Mouse (Mus musculus): ENCODE results near the gene F2rl1.

Gene F2rl1

GRCm38 (mm10) chr13:95524674-95525491 lies at the start of gene F2rl1:
TSS of gene F2rl1 (minus strand) at chr13:95525227.
- no peak for DNase-seq

GRCm38 (mm10) chr13:95570877-95571276 lies 45.9 kb upstream of the F2rl1 start:
- no peak for DNase-seq

- no peak for DNase-seq
Measured at GRCm38 (mm10) chr13:95569326-95569725, 44.3 kb upstream of the F2rl1 start.

GRCm38 (mm10) chr13:95568336-95568735 lies 43.3 kb upstream of the F2rl1 start:
- DNase-seq, result no peak

GRCm38 (mm10) chr13:95566841-95567551 lies 42.0 kb upstream of the F2rl1 start:
- DNase-seq, result no peak

- peak; percentile 80 for DNase-seq
Measured at GRCm38 (mm10) chr13:95563693-95564092, 38.7 kb upstream of the F2rl1 start.

GRCm38 (mm10) chr13:95563066-95563610 lies 38.1 kb upstream of the F2rl1 start:
- DNase-seq, result no peak

- peak; percentile 32 for DNase-seq
Measured at GRCm38 (mm10) chr13:95557326-95557725, 32.3 kb upstream of the F2rl1 start.

- no peak for DNase-seq
Measured at GRCm38 (mm10) chr13:95553885-95554492, 29.0 kb upstream of the F2rl1 start.

GRCm38 (mm10) chr13:95550636-95551370 lies 25.8 kb upstream of the F2rl1 start:
- DNase-seq, result no peak

GRCm38 (mm10) chr13:95549421-95549820 lies 24.4 kb upstream of the F2rl1 start:
- no peak for DNase-seq

GRCm38 (mm10) chr13:95548856-95549255 lies 23.8 kb upstream of the F2rl1 start:
- DNase-seq, result peak; percentile 74

- peak; percentile 69 for DNase-seq
Measured at GRCm38 (mm10) chr13:95548291-95548789, 23.3 kb upstream of the F2rl1 start.

- DNase-seq, result peak; percentile 80
Measured at GRCm38 (mm10) chr13:95547090-95547611, 22.1 kb upstream of the F2rl1 start.

- no peak for DNase-seq
Measured at GRCm38 (mm10) chr13:95546251-95546650, 21.2 kb upstream of the F2rl1 start.

GRCm38 (mm10) chr13:95545729-95546186 lies 20.7 kb upstream of the F2rl1 start:
- no peak for DNase-seq

GRCm38 (mm10) chr13:95538021-95538420 lies 13.0 kb upstream of the F2rl1 start:
- DNase-seq, result no peak

GRCm38 (mm10) chr13:95536117-95536493 lies 11.1 kb upstream of the F2rl1 start:
- no peak for DNase-seq

- DNase-seq, result no peak
Measured at GRCm38 (mm10) chr13:95535461-95536116, 10.6 kb upstream of the F2rl1 start.

- DNase-seq, result no peak
Measured at GRCm38 (mm10) chr13:95535026-95535425, 10.0 kb upstream of the F2rl1 start.

GRCm38 (mm10) chr13:95534131-95534561 lies 9.1 kb upstream of the F2rl1 start:
- peak; percentile 64 for DNase-seq

Data from retina, postnatal 1 day (tissue).